Mouse (Mus musculus) right cerebral cortex, postnatal 14 days (tissue): ENCODE results near the gene Tdrd7.

Experiments
- DNase-seq: peaks from one replicate; pipeline ENCODE4 v3.0.0; 2022

The Tdrd7 gene

DNA sequence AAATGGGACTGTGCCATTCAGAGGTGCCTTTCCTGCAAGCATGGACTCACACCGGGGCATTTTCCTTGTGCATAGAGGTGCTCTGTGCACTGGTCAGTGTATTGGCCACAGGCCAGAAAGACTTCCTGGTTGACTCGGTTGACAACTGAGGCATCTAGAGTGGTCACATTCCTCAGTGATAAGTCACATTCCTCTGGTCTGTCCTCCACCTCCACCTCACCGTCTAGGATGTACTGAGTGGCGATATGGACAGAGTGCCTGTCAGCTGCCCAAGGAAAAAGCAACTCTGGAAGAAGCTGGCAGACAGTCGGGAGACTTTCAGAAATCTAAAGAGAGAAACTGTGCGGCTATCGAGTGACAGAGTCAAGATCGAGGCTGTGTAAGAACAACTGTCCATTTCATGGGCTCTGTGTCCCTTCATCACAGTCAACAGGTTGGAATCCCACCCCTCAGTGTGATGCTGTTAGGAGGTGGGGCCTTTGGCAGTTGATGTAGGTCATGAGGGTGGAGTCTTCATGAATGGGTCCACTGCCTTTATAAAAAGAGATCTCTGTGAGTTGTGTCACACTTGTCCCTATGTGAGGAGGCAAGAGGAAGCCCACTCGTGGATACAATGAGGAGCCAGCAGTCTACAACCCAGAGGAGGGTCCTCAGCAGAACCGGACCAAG lies at the start of gene Tdrd7:
Tdrd7 (plus strand) TSS at position 564 of the 669 bp plus-strand sequence.
- DNase-seq: no peak

DNA sequence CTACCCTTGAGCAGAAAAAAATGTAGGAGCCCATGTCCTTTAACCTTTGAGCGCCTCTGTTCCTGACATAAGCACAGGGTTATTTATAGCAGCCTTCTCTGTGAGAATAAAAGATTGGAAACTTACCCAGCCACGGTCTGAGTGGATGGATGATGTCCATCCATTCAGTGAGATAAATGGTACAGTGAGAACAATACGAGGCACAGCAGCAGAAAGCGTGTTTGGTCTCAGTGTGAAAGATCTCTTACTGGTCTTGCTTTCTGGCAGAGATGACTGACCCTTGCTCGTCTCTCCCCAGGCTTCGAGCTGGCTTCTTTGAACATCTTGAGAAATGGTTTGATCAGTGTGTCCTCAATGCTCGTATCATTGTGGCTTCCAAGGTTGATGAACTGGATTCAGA lies 48.0 kb upstream of the Tdrd7 start:
- no peak for DNase-seq

DNA sequence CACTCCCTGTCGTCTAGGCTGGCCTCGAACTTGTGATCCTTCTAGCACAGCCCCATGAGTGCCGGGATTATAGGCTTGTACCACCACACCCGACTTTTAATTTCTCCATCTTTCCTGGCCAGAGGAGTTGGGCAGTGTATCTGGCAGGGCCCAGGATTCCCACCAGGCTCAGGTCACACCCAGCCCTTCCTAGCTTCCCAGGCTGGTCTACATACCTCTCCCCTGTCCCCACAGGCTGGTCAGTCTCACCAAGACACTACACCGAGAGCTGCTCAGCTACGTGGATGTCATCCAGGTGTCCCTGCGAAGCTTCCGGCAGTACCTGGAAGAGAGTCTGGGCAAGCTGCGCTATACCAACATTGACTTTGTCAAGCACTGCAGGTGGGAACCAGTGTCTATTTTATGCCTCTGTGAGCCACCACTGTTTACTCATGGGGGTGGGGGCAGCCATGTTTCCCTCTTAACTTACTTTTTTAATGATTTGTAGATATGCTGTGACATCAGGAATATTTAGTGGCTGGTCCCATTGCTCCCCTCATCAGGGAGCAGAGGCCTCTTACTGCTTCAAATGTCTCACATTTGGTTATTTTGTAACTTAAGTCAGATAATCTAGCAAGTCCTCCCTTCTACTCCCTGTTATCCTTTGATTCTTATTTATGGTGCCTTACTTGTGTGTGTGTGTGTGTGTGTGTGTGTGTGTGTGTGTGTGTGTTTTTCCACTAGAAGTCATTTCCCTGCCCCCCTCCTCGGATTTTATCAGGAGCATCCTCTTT lies 43.3 kb upstream of the Tdrd7 start:
- DNase-seq: no peak

DNA sequence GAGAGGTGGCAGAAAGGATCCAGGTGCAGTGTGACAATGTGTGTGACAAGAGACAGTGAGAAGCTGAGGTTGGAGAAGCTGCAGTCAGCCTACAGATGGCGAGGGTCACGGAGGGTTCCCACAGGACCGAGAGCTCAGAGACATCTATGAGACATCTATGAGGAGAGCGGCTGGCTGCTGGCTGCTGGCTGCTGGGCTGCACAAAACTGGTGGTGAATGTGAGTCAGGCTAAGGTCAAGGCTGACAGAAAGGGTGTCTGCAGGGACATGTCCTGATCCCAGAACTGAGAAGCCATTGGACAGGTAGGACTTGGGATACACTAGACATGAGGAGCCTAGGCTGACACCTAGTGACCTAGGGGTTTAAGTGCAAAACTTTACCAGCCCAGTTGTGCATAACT lies 41.1 kb upstream of the Tdrd7 start:
- no peak for DNase-seq

DNA sequence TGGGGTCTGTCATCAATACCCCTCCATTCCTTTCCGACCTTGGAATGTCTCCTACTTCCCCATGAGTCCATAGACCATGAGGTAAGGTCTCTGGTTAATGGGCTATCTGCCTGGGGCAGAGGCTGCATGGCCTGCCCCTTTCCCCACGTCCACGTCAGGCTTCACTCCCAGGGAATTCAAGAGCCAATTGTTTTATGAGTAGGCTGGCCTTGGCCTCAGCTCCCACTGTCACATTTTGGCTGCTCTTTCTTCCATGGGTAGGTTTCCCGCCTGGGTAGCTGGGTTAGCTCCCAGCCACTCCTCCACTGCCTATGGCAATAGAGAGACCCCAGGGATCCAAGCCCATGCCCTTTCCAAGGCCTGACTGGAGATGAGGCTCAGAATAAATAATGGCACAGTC lies 36.6 kb upstream of the Tdrd7 start:
- no peak for DNase-seq

DNA sequence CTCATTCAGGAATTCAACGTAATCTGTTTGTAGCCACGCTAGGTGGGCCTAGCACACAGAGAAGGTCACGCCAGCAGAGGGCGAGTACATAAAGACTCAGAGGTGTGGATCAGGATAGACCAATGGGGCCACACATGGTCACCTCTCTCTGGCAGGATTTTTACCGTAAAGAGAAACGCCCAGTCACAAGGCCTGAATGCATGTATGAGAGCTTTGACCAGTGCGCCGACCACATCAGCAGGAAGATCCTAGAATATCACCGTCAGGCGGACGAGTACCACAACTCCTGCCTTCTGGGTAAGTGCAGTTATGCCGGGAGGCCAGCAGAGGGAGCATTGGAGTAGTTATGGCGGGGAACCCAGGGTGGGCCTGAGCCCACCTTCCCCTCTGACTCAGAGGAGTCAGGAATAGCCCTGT lies 23.5 kb upstream of the Tdrd7 start:
- peak; percentile 50 for DNase-seq

DNA sequence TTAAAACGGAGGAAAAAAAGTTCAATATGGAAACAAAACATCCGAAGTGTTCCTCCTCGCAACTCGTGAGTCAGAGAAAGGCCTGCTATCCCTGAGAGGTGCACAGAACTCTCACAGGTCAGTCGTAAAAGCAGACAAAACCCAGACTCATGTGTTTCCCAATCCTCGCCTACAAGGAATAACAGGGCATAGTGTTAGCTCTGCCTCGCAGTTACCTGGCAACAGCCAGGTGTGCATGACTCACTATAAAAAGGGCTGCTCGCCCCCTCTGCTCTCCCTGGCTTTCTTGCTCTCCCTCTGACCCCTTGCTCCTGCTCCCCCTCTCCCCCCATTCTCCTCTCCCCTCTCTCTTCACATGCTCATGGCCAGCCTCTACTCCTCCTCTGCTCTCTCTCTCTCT lies 17.4 kb upstream of the Tdrd7 start:
- no peak for DNase-seq

DNA sequence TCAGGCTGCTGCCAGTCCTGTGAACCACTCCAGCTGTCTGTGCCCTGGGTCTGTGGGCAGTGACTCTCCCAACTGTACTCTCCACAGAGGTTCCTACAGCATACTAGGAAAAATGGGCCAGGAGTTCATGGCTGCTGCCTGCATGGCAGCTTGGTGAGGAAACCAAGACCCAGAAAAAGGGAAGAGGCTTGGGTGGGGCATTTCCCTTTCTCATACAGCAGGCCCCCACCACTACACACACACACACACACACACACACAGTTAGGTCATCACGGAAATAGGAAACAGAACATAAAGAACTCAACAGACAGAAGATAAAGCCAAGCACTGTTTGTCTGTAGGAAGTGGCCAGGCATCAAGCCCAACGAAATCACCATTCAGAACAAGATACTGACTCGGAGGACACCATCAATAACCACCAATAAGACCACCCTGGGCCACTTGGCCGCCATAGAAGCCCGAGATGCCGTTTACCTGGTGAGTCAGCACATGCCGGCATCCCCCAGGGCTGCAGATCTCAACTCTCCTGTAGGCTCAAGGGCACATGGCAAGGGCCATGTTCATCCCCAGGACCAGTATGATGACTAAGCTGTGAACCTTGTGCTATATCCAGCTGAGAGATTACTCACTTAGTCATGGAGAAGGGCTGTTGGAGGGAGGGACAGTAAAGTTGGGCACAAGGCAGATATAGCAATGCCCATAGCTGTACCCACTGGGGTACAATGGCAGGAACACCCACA lies 15.9 kb upstream of the Tdrd7 start:
- no peak for DNase-seq

DNA sequence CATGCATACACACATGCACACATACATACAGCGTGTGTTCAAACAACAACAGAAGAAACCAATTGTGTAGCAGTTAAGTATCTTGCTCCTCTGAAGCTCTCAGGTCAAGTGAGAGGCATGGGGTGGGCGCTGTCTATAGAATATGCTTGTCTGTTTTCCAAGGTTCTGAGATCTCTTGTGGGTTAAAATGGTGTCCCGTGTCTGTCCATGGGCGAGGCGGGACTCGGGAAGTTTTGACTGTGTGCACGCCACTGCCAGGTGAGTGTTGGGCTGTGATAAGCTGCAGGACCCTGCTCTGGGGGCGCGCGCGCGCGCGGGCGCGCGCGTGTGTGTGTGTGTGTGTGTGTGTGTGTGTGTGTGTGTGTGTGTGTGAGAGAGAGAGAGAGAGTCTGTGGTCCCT lies 13.3 kb upstream of the Tdrd7 start:
- no peak for DNase-seq

DNA sequence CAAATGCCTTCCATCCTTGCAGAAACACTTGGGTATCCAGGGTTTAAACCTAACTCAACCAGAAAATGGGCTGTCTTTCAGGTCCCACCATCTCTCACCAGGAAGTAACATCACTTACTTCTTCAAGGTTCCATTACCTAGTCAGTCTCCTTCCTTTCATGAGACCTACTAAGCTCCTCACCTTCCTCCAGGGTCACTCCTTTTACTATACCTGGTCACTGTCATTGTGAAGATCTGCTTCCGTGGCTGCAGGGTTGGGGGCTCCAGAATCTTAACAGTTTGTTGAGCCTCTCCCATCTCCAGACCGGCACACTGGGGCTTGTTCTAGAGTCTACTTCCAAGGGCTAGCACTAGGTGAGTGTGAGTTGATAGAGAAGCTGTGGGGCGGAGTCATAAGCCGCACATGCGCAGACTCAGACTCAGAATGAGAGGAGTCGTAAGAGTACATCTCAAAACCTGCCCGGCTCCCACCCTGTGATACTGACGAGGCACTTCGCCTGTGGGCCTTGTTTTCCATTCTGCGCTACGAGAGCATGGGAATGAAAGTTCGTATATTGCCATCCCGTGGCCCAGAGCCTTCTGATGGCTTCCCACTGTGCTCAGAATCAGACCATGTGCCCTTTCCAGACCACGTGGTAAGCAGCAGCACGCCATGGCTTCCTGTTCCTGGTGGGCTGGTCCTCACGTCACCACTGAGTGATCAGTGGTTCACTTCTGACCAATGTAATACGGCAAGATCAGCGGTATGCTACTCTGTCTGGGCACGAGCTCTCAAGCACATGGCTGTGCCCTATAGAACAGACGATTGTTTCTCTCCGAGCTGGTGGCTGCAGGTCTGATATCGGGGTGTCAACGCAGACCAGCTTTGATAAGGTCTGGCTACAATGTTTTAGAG lies 11.9 kb upstream of the Tdrd7 start:
- DNase-seq: no peak

DNA sequence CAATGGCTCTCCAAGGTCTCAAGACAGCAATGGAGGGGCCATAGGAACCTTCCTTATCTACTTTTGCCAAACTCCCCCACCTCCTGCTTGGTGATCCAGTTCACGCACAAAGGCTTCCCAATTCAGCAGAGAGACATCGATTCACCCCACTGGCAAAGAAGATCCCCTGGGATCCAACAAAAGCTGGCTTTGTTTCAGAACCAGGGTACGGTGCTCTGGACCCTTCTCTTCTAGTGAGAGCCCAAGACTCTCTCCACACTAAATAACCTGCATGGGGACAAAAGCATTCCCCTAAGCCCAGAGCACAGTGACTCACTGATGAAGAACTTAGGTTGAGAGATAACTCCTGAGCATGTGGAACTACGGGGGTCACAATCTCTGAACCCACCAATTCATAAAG lies 9.9 kb upstream of the Tdrd7 start:
- DNase-seq: no peak

DNA sequence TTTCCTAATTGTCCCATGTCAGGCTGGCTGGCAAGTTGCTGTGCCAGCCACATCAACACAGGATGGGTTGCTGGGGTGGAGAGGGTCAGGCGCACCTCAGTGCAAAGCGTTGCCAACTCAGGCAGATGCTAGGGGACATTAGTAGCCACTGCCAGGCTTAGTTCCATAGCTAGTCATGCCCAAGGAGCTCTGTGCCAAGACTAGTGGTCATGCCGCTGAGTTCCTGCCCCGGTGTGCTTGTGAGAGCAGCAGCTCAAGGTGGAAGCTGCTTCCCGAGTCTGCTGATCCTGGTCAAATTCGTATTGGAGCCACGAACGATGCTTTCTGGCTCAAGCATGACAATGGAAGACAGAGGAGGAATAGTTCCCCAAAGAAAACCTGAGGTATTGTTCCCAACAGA lies 9.0 kb upstream of the Tdrd7 start:
- no peak for DNase-seq

DNA sequence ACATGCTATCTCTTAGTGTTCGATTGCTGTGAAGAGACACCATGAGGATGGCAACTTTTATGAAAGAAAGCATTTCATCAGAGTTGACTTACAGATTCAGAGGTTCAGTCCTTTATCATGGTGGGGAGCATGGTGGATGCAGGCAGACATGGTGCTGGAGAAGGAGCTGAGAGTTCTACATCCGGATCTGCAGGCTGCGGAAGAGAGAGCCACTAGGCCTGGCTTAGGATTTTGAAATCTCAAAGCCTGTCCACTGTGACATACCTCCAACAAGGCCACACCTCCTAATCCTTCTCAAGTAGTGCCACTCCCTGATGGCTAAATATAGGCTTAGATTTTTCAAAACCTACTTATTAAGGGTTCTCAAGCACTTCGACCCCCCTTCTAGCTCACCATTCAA lies 8.4 kb upstream of the Tdrd7 start:
- DNase-seq: no peak

DNA sequence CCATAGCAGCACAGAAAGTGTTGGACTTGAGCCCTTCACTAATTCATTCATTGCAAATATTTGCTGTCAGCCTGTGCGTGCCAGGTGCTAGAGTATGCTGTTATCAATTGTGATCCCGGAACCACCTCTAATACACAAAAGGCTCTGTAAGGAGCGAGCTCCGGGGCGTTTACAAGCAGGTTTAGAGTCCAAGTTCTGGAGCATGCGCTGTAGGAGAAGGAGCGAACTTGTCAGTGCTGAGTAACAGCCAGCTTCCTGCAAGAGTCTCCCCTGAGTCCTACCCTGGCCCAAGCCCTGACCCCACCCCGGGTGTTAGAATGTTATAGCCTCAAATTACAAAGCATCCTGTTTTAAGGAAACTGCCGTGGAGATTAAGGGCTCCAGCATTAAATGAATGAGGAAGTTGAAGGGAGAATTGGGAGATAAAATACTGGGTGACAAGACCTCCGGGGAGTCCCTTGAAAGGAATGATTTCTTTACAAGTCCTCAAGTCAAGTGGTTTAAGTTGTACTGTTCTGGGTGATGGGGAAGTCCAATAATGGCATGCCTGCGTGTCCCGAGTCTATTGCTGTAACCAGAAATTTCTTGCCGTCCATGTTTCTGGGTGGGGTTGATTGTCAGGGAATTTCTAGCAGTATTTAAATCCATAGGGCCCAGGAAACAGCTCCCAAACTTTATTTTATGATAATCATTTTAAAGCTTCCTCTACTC lies 758 bp downstream of the Tdrd7 start:
- no peak for DNase-seq

DNA sequence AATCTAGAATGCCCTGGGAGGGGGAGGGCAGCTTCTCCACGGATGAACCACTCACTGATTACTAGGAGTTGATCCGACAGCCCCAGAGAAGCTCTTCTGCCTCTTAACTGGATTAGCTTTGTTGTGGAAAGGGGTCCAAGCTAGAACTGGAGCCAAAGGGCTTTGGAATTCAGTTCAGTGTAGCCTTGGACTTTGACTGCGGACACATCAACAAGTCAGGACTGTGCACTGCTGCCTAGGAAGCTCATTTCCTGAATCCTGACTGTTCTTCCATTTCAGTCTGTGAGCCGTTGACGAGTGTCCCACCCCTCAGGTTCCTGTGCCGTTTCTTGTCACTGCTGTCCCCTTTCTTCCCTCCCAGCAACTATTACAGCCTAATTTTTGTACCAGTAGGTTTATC lies 1.6 kb downstream of the Tdrd7 start:
- no peak for DNase-seq

DNA sequence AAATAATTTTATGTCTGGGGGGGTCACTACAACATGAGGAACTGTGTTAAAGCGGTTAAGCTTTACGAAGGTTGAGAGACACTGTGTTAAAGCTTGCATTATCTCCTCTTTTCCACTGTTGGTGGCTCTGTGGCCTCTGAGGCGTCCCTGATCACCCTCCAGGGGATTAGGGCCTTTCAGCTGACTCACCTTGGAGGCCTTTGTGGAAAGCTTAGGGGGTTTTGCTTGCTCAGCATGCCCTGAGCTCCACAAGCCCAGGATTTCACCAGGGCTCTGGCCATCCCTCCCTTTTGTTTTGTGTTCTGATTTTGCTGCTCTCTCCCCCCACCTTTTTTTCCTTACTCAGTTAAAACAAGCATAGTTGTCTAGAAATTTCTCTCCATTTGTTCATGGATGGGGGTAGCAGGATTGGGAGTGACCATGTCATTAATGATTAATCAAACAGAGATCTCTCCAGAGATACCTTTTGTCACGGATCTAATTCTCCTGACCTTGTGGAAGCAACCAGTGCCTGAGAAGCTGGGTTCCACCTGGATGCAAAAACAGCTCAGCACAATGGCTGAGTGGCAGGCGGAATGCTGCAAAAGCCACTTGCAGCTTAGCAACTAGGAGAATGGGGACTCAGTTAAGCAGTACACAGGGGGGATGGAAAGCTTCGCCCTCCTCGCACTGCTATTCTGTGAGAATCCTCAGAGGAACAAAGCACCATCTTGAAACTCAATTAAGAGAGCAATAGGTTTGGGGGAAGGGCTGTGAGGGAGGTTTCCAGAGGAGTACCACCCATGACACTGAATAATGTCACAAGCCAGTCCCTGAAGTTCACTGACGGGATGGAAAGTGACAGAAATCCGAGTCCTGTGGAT lies 2.6 kb downstream of the Tdrd7 start:
- DNase-seq: no peak

DNA sequence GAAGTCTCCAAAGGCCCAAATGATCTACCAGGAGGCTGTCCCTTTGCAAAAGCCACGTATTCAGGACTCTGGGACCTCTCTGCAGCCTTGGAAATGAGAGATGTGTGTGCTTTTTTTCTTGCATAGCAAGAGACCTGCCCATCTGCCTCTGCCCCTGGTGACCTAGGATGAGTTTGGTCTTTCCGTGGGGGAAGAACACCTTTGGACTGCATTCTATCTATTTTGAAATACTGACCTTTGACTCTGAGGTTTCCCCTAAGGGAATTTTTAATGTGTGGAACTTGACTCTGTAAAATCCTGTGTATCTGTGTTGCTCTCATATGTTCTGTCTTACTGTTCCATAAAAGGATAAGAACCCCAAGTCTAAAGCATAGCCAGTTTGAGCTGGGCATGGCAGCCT lies 3.9 kb downstream of the Tdrd7 start:
- DNase-seq: no peak

DNA sequence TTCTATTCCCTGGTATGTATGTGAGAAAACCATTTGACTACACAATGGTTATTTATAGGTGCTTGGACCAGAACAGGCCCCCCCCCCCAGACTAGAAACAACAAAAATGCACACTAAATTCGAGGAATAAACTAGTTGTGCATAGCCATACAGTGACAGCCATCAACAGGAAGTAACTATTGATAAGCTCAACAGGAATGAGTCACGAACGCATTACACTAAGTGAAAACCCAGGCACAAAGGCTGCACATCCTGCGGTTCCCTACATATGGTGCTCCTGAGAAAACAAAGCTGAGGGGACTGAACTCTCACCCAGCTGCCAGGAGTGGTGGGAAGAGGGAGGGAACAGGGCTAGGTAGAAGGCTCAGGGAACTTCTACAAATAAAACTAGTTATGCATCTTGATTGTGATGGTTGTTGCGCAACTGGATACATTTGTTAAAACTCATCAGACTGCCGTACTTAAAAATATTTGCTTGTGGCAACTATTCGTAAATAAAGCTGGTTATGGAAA lies 5.0 kb downstream of the Tdrd7 start:
- DNase-seq: no peak

DNA sequence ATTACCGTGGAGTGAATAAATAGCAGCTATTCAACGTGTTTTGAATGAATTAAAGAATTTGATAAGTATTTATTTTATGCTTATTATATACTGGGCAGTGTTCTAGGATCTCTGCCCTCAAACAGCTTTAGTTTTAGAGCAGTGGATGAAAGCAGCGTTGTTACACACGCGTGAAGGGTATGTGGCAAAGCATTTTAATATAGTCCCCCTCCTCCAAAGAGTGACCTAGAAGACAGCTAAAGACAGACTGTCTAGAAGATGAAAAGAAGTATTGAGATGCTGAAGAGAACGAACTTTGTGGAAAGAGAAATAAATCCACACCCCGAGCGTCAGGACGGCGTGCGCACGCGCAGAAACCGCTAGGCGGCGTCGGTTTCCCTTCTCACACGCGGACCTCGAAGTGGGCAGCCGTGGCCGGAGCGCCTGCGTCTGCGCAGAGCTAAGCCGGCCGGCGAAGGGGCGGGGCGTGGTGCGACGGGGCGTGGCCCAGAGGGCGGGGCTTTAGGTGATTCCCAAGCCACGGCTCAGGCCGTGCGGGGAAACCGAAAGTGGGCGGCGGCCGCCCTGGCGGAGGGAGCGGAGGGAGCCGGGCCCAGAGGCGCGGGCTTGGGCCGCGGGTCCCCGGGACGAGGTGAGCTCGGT lies 6.8 kb downstream of the Tdrd7 start:
- DNase-seq: peak; percentile 98

DNA sequence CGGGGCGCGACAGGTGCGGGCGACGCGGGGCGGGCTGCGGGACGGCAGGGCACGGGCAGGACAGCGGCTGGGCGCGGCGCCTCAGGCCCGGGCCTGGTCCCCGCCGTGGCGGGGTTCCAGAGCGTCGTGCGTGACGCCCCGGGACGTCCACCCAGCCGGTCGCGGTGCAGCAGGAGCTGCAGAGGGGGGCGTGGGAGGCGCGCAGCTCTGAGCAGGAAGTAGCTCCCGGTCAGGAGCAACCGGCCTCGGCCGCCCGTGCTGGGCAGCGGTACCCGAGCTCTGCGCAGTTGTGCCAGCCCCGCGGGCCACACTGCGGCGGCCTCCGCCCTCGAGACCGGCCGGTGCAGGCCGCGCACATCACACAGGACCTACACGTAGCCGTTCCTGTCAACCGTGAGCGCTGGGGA lies 7.3 kb downstream of the Tdrd7 start:
- peak; percentile 65 for DNase-seq

DNA sequence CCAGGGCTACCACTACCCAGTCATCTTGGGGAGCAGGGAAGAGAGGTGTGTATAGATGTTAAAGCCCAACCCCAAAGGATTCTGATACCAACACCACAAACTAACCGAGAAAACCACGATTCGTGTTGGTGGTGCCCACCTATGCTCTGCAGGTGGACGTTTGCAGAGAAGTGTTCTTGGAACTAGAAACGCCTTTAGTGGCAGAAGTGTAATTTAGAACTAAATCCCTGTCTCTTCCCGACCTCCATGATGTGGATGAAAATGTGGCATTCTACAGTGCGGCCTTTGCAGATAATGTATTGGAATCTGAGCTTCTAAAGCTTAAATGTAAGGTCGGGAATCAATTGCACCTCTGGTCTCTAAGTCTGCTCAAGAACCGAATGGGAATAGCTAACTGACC lies 7.8 kb downstream of the Tdrd7 start:
- DNase-seq: no peak
